ENCODE assay signal across 9 mouse cellular contexts in the genomic region with DNA sequence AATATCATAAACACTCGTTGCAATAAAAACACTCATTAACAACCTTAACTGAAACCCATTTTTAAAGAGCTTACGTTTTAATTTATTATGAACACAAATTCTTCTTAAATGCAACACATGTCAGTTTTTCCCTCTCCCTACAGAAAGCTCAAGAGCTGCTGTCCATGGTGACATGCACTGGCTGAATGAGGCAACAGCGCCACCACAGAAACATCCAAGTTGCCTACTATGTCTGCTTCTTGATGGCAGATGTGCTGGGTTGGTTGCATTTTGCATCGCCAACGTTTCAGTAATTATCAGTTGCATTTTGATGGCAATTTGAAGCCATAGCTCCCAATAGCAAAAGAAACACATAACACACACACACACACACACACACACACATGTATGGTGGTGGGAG. TPM values are rescaled to one million over a fixed set of nuclear protein-coding genes. Genes with fewer than 3 reads are reported as not detected.
A peak's percentile ranks its signal among the peaks of the same experiment; 100 is the strongest.
DNase-seq lines count a peak whose midpoint lies in the region; ATAC-seq and TF ChIP-seq lines count a peak whose summit lies in the region.
"Had no signal": no experiment of that assay in that cellular context is flagged by ENCODE, and none has a peak within 500 bp of the region (broad histone marks: within the 10 kb centered on the region; RNA-seq: fewer than 3 reads in every experiment).

No protein-coding gene starts in this region.

- ATAC-seq in embryonic facial prominence, embryonic 11.5 days (replicated peaks; ENCODE audit: insufficient number of reproducible peaks, low FRiP score, low TSS enrichment, low read depth): no peak
- no peak for ATAC-seq in hindbrain, embryonic 16.5 days
- no peak for ATAC-seq in midbrain, postnatal 0 days (ENCODE audit: low FRiP score)

- H3K36me3 ChIP-seq in embryonic facial prominence, embryonic 11.5 days (replicated peaks; ENCODE audit: control insufficient read depth, insufficient read depth, low read depth, low read length): no peaks in the 10 kb centered on the region
- H3K36me3 ChIP-seq in hindbrain, embryonic 16.5 days (ENCODE audit: control insufficient read depth, insufficient read depth, low read length): no peaks in the 10 kb centered on the region
- no peaks in the 10 kb centered on the region for H3K36me3 ChIP-seq in midbrain, postnatal 0 days (ENCODE audit: insufficient read depth, low read length)
- no peaks in the 10 kb centered on the region for H3K36me3 ChIP-seq in heart, embryonic 10.5 days
- H3K36me3 ChIP-seq: stomach, embryonic 15.5 days had no signal

- H3K27me3 ChIP-seq in embryonic facial prominence, embryonic 11.5 days (ENCODE audit: control insufficient read depth, insufficient read depth, low read length): peaks cover 17% of the 10 kb centered on the region
- no peaks in the 10 kb centered on the region for H3K27me3 ChIP-seq in hindbrain, embryonic 16.5 days (replicated peaks; ENCODE audit: control insufficient read depth, insufficient read depth, low read length)
- H3K27me3 ChIP-seq in midbrain, postnatal 0 days (ENCODE audit: insufficient read depth, low read length): no peaks in the 10 kb centered on the region
- H3K27me3 ChIP-seq in heart, embryonic 10.5 days (ENCODE audit: insufficient read depth, poor library complexity, severe bottlenecking): peaks cover 41% of the 10 kb centered on the region

- no peak overlapping the region for H3K27ac ChIP-seq in embryonic facial prominence, embryonic 11.5 days (replicated peaks; ENCODE audit: low read depth, low read length)
- H3K27ac ChIP-seq in hindbrain, embryonic 16.5 days (ENCODE audit: low read depth, low read length): no peak overlapping the region
- H3K27ac ChIP-seq in midbrain, postnatal 0 days (ENCODE audit: low read depth, low read length): no peak overlapping the region
- no peak overlapping the region for H3K27ac ChIP-seq in gastrocnemius, adult 2 months
- no peak overlapping the region for H3K27ac ChIP-seq in heart, embryonic 10.5 days
- H3K27ac ChIP-seq: stomach, embryonic 15.5 days had no signal

- H3K4me3 ChIP-seq in lung, adult 2 months (replicated peaks; ENCODE audit: extremely low read depth, low read depth, low read length): no peak overlapping the region
- no peak overlapping the region for H3K4me3 ChIP-seq in embryonic facial prominence, embryonic 11.5 days (ENCODE audit: low read depth, low read length)
- H3K4me3 ChIP-seq in hindbrain, embryonic 16.5 days (ENCODE audit: low read length): peak overlapping the region; percentile 79
- peak overlapping the region; percentile 52 for H3K4me3 ChIP-seq in midbrain, postnatal 0 days (ENCODE audit: low read depth, low read length)
- H3K4me3 ChIP-seq in gastrocnemius, adult 2 months: no peak overlapping the region
- no peak overlapping the region for H3K4me3 ChIP-seq in heart, embryonic 10.5 days

- TF ChIP-seq CTCF in lung, adult 2 months (IDR thresholded peaks at IDR 0.05; ENCODE audit: insufficient read depth, low read length): no peak
- TF ChIP-seq CTCF in midbrain, postnatal 0 days (IDR thresholded peaks at IDR 0.05): peak; percentile 90
- no peak; the same call in 1 of the 2 replicates for TF ChIP-seq CTCF in gastrocnemius, adult 2 months (IDR thresholded peaks at IDR 0.05)

- no peaks in the 10 kb centered on the region for H3K9me3 ChIP-seq in embryonic facial prominence, embryonic 11.5 days (replicated peaks; ENCODE audit: control insufficient read depth, low read length)
- H3K9me3 ChIP-seq in hindbrain, embryonic 16.5 days (ENCODE audit: control insufficient read depth, low read length): no peaks in the 10 kb centered on the region
- no peaks in the 10 kb centered on the region for H3K9me3 ChIP-seq in midbrain, postnatal 0 days (ENCODE audit: low read length)
- H3K9me3 ChIP-seq in heart, embryonic 10.5 days: no peaks in the 10 kb centered on the region
- H3K9me3 ChIP-seq: stomach, embryonic 15.5 days had no signal

- no peaks in the 10 kb centered on the region for H3K4me1 ChIP-seq in lung, adult 2 months (ENCODE audit: control insufficient read depth, insufficient read depth, low read length)
- H3K4me1 ChIP-seq in embryonic facial prominence, embryonic 11.5 days (ENCODE audit: control insufficient read depth, insufficient read depth, low read length): no peaks in the 10 kb centered on the region; the same call in 1 of the 2 replicates
- peaks cover 3% of the 10 kb centered on the region; the same call in 1 of the 2 replicates for H3K4me1 ChIP-seq in hindbrain, embryonic 16.5 days (ENCODE audit: control insufficient read depth, insufficient read depth, low read depth, low read length)
- H3K4me1 ChIP-seq in midbrain, postnatal 0 days (ENCODE audit: insufficient read depth, low read length): no peaks in the 10 kb centered on the region
- H3K4me1 ChIP-seq in heart, embryonic 10.5 days: peaks cover 18% of the 10 kb centered on the region

- WGBS in lung, adult 2 months: 10% methylated on average over 5 of the region's 5 CpGs
- 12% methylated on average over 5 of the region's 5 CpGs for WGBS in embryonic facial prominence, embryonic 11.5 days
- WGBS in hindbrain, embryonic 16.5 days: 5% methylated on average over 5 of the region's 5 CpGs
- 7% methylated on average over 5 of the region's 5 CpGs for WGBS in midbrain, postnatal 0 days
- 8% methylated on average over 5 of the region's 5 CpGs for WGBS in heart, embryonic 10.5 days

- intact Hi-C loops in gastrocnemius, adult 2 months (cut with DNase I): no loop called here
- intact Hi-C loops in heart, postnatal 36 days (cut with DNase I): no loop called here

- no peak for TF ChIP-seq POLR2A in lung, adult 2 months (IDR thresholded peaks at IDR 0.05; ENCODE audit: borderline replicate concordance, extremely low read depth, low read depth, low read length)

- H3K4me2 ChIP-seq in embryonic facial prominence, embryonic 11.5 days (ENCODE audit: low read depth, low read length): no peak overlapping the region
- H3K4me2 ChIP-seq in hindbrain, embryonic 16.5 days (ENCODE audit: low read length): peak overlapping the region; percentile 68
- peak overlapping the region; percentile 77 for H3K4me2 ChIP-seq in midbrain, postnatal 0 days (ENCODE audit: low read depth, low read length, poor library complexity, severe bottlenecking)

- DNase-seq in lung, postnatal 14 days: peak; percentile 1
- DNase-seq in lung, adult 2 months: no peak
- peak; percentile 77 for DNase-seq in embryonic facial prominence, embryonic 11.5 days (ENCODE audit: low spot score)
- DNase-seq in midbrain, postnatal 0 days (ENCODE audit: low spot score): peak; percentile 90
- DNase-seq in gastrocnemius, adult 2 months: no peak
- DNase-seq in heart, postnatal 36 days: no peak
- no peak for DNase-seq in heart, embryonic 10.5 days (ENCODE audit: low spot score)

- no peak overlapping the region for H3K9ac ChIP-seq in embryonic facial prominence, embryonic 11.5 days (replicated peaks; ENCODE audit: low read length)
- peak overlapping the region; percentile 13; the same call in 1 of the 2 replicates for H3K9ac ChIP-seq in hindbrain, embryonic 16.5 days (ENCODE audit: low read depth, low read length)
- H3K9ac ChIP-seq in midbrain, postnatal 0 days (replicated peaks; ENCODE audit: low read length, poor library complexity, severe bottlenecking): 0 out of 2 replicates have a peak overlapping the region, but pooled peaks have one; percentile 29
- H3K9ac ChIP-seq: stomach, embryonic 15.5 days had no signal

RNA-seq across cellular contexts. Expression of gene Nell2, which starts 2.4 kb away (rescaled TPM):
- 0.03 and 0.30 TPM in 2 replicates for polyA plus RNA-seq in lung, adult 2 months (2012; rRNA removed)
- 24.5 and 25.2 TPM in 2 replicates for polyA plus RNA-seq in embryonic facial prominence, embryonic 11.5 days (2014; fragmentation: Nextera tagmentation; extraction: Ambion mirVana)
- 178 and 181 TPM in 2 replicates for polyA plus RNA-seq in hindbrain, embryonic 16.5 days (2015; fragmentation: Nextera tagmentation; extraction: Ambion mirVana)
- 199 and 218 TPM in 2 replicates for total RNA-seq in midbrain, postnatal 0 days (2014; rRNA removed)
- polyA plus RNA-seq in midbrain, postnatal 0 days (2015; fragmentation: Nextera tagmentation; extraction: Ambion mirVana): 178 and 181 TPM in 2 replicates
- under 1 TPM; 0.18 to 0.36 TPM for total RNA-seq in gastrocnemius, adult 2 months (2021)
- total RNA-seq in heart, postnatal 36 days (2021): under 1 TPM in 1 of 2 experiments, not detected in 1; 0.08 TPM
- 0.63 and 1.8 TPM in 2 replicates for polyA plus RNA-seq in heart, embryonic 10.5 days (2016; fragmentation: Nextera tagmentation; extraction: Ambion mirVana)

Comparison
In these comparisons a context has a peak if more than half of its experiments do, and no peak if none do; other contexts are left out.
1. DNase-seq: peak in lung, postnatal 14 days (single experiment), embryonic facial prominence, embryonic 11.5 days (single experiment) and midbrain, postnatal 0 days (single experiment); none in lung, adult 2 months (single experiment), gastrocnemius, adult 2 months (single experiment), heart, postnatal 36 days (0 of 2) and heart, embryonic 10.5 days (single experiment).
2. H3K4me3 ChIP-seq: peak in hindbrain, embryonic 16.5 days (single experiment) and midbrain, postnatal 0 days (single experiment); none in lung, adult 2 months (single experiment), embryonic facial prominence, embryonic 11.5 days (single experiment), gastrocnemius, adult 2 months (single experiment) and heart, embryonic 10.5 days (single experiment).